Mouse (Mus musculus) thymus, postnatal 25 days (tissue): ENCODE measurements around the gene Mup22.
"Not testable (repeated sequence)": the region's sequence is repeated elsewhere in the genome, so short reads cannot be mapped to it uniquely, and the experiment has no call there.

ENCODE experiments used
- DNase-seq: peaks from one replicate; pipeline ENCODE4 v3.0.0; 2022

The Mup22 gene

GRCm38 (mm10) chr4:60821363-60821762, at the start of gene Mup22:
TSS of gene Mup22 (minus strand) at chr4:60821463.
- not testable (repeated sequence) for DNase-seq

DNA sequence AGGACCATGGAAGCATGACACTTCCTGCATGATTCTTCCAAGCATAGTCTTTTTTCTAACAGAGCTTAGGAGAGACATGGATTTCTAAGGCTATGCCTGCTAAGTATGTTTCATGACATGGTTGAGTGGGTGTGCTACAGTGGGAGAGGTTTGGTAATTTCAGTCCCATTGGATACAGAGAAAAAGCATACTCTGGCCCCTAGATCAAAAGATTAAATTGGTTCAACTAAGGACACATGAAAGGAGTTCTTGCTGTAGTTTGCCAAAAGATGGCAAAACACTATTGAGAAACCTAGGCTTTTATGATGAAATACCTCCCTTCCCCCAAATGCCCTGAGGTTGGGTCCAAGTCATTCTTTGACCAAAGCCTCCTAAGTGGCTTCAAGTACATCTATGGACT, 19.6 kb upstream of the Mup22 start:
- DNase-seq, result not testable (repeated sequence)
